Mouse (Mus musculus): ENCODE data around the gene Tnfaip2.

DNA sequence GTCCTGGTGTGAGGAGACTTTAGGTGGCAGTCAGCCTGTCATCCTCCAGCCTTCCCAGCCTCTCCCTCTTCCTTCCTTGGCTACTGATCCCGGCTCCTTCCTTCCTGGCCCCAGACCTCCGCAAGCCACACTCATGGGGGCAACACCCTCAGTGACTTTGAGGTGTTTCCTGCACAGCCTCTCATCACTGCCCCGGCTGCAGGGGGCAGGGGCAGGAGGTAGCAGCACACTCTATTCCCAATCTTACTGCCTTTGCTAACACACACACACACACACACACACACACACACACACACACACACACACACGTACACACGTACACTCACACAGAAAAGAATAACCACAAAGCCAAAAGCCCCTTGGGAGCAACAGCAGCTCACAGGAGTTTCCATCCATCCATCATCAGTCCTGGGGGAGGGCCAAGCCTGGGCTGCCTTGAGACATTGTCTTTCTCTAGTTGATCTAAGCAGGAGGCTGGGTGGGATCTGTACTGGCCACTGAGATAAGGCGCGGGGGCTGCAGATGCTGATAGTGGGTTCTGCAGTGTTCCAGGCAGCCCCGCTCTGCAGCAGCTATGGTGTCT lies 7.4 kb upstream of the Tnfaip2 start:
- no peak for TF ChIP-seq CTCF (IDR thresholded peaks at IDR 0.05)
- TF ChIP-seq EP300 (IDR thresholded peaks at IDR 0.05): no peak

Measured in lung, postnatal 0 days (tissue).